Mouse (Mus musculus) right cerebral cortex, postnatal 10 days (tissue): ENCODE measurements around the gene Xndc1.
A peak's percentile ranks its signal among the peaks of the same experiment; 100 is the strongest.
"Not testable (repeated sequence)": the region's sequence is repeated elsewhere in the genome, so short reads cannot be mapped to it uniquely, and the experiment has no call there.

Experiments
- DNase-seq, 2 experiments: peaks; one replicate each; pipeline ENCODE4 v3.0.0; 2021; ENCODE audit warnings: low spot score in 2 of 2

Gene Xndc1

GRCm38 (mm10) chr7:102065046-102065891, at the start of gene Xndc1, which contains the start of the genes Rnf121 and Xntrpc:
TSS of gene Xndc1 (plus strand) at chr7:102065511.
TSS of gene Rnf121 (minus strand) at chr7:102065469.
TSS of gene Xntrpc (plus strand) at chr7:102065713.
- DNase-seq: peak; percentile 96

GRCm38 (mm10) chr7:102016936-102017335, 48.4 kb upstream of the Xndc1 start:
- no peak for DNase-seq

GRCm38 (mm10) chr7:102017452-102017851, 47.9 kb upstream of the Xndc1 start:
- no peak for DNase-seq

GRCm38 (mm10) chr7:102018034-102018433, 47.3 kb upstream of the Xndc1 start:
- DNase-seq: peak in 1 of 2 experiments; percentile 51

- DNase-seq: no peak
These were observed 46.7 kb upstream of the Xndc1 start, which contains the start of gene Il18bp for GRCm38 (mm10) chr7:102018590-102018989. TSS of gene Il18bp (minus strand) at chr7:102018690.

DNA sequence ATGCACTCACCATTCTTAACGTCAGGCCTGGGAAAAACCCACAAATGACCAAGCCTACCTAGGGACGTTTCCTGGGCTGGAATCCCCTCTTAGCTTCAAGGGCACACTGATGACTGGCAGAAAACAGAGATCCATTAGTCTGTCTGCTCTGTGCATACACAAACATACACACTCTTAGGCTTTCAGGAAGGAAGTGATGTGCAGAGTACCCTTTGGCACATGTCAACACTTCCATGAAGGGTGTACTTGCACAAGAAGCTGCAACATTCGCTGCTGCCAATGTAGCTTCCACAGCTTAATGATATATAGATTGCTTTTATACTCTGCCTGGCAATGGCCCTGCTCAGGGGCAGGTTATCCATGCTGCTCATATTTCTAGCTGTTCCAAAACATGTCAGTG, 45.9 kb upstream of the Xndc1 start:
- DNase-seq: no peak

DNA sequence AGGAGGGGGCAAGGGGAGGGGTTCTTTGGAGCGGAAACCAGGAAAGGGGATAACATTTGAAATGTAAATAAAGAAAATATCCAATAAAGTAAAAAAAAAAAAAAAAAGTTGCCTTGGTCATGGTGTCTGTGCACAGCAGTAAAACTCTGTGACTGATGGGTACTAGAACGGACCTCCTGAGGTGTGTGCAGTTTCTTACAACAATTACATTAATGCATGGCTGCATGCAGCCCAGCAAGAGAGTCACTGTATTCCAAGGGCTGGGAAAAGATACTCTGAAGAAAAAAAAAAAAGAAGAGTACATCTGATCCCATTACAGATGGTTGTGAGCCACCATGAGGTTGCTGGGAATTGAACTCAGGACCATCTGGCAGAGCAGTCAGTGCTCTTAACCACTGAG, 44.4 kb upstream of the Xndc1 start:
- DNase-seq: not testable (repeated sequence)

DNA sequence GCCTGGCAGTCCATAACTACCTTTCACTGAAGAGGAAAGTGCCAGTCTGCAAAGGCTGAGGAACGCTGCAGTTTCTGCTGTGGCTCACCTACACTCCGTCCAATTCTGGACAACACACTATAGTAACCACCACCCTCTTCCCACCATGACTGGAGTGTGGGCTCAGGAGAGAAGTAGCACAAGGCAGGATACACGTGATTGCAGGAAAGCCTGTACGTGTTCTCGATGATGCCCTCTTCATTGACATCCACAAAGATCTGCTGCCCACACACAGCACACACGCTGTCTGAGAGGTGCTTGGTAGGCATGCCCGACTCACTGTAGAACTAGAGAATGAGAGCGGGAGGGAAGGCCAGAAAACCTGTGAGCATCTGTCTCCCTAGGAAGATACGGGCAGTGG, 41.5 kb upstream of the Xndc1 start:
- no peak for DNase-seq

- no peak for DNase-seq
These were observed 39.9 kb upstream of the Xndc1 start for GRCm38 (mm10) chr7:102025187-102026119.

GRCm38 (mm10) chr7:102034904-102035303, 30.4 kb upstream of the Xndc1 start:
- no peak for DNase-seq

- peak; percentile 55 to 70 for DNase-seq
These were observed 29.8 kb upstream of the Xndc1 start for GRCm38 (mm10) chr7:102035534-102035933.

- no peak for DNase-seq
These were observed 28.0 kb upstream of the Xndc1 start for GRCm38 (mm10) chr7:102037318-102037717.

GRCm38 (mm10) chr7:102042314-102042713, 23.0 kb upstream of the Xndc1 start:
- DNase-seq: no peak

GRCm38 (mm10) chr7:102048524-102048923, 16.8 kb upstream of the Xndc1 start:
- DNase-seq: not testable (repeated sequence)

- no peak for DNase-seq
These were observed 4.0 kb upstream of the Xndc1 start for GRCm38 (mm10) chr7:102061353-102061752.

- no peak for DNase-seq
These were observed 3.1 kb upstream of the Xndc1 start for GRCm38 (mm10) chr7:102062203-102062602.

- DNase-seq: no peak
These were observed 1.4 kb upstream of the Xndc1 start for GRCm38 (mm10) chr7:102063891-102064290.

DNA sequence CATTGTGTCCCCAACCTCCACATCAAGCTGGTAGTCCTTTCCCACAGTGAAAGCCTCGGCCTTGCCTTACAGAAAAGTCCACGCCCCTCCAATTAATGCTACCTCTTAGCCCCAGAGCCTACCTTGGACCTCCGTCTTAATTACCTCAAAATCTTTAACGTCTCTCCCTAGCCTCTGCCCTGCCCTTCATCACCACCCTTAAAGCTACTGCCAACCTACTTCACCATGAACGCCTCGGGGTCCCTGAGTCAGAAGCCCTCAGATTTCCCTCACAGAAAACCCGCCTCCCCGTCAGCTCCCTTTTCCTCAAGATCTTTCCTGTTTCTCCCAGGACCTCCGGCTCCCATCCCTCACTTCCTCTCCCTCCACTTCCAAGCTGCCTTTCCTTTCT, 661 bp upstream of the Xndc1 start:
- DNase-seq: peak in 1 of 2 experiments; percentile 36

GRCm38 (mm10) chr7:102066363-102066762, 1.1 kb downstream of the Xndc1 start:
- no peak for DNase-seq

- DNase-seq: no peak
These were observed 11.5 kb downstream of the Xndc1 start for GRCm38 (mm10) chr7:102076714-102077296.

- peak in 1 of 2 experiments; percentile 55 for DNase-seq
These were observed 13.2 kb downstream of the Xndc1 start for GRCm38 (mm10) chr7:102078517-102078916.

DNA sequence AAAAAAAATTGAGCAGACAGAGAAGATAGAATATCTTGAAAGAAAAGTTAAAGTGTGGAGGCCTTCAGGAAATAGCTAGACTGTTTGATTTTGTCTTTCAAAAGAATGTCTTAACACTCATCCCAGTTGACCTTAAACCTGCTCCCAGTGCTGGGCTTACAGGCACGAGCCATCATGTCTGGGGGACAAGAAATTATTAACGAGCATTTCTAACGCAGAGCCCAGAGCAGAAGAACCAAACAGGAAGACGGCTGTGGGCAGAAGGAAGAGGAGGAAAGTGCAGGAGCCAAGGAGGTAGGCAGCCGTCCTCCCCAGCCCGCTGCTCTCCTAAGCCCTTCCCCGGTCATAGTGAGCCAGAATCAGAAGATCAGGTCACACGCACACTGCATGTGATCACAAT, 15.0 kb downstream of the Xndc1 start:
- DNase-seq: no peak
